Mouse (Mus musculus) CH12.LX (cell line): ENCODE data around the gene Zfand4. TPM values are rescaled to one million over a fixed set of nuclear protein-coding genes. Genes with fewer than 3 reads are reported as not detected.

ENCODE experiments used
- DNase-seq: peaks from one replicate; pipeline ENCODE4 v3.0.0-alpha.2; 2013; ENCODE audit errors: extremely low read depth
- H3K27ac ChIP-seq: 2 replicates; pipeline ENCODE4 v1.5.1; 2012; ENCODE audit warnings: low read depth, mild to moderate bottlenecking, control low read depth, moderate library complexity; ENCODE audit not compliant: insufficient read depth
- H3K27me3 ChIP-seq: replicated peaks from 2 replicates; pipeline ENCODE3; 2012; ENCODE audit warnings: inconsistent platforms
- H3K36me3 ChIP-seq, 2 experiments: replicated peaks in 1 of 2; 2 replicates each; pipeline versions ENCODE3 to v1.6.1; 2012; ENCODE audit warnings: inconsistent platforms in 1 of 2, low read length in 1 of 2, mild to moderate bottlenecking in 1 of 2, mixed read lengths in 1 of 2, moderate library complexity in 1 of 2; ENCODE audit not compliant: control insufficient read depth in 1 of 2, insufficient read depth in 1 of 2
- H3K4me1 ChIP-seq, 2 experiments: 2 replicates each; pipeline ENCODE4 v1.6.1; 2012; ENCODE audit warnings: inconsistent platforms in 1 of 2, moderate library complexity in 1 of 2; ENCODE audit not compliant: insufficient read depth in 2 of 2, control insufficient read depth in 1 of 2
- H3K4me2 ChIP-seq: 2 replicates; pipeline ENCODE4 v1.6.1; 2012; ENCODE audit warnings: low read depth, mild to moderate bottlenecking, control low read depth; ENCODE audit not compliant: poor library complexity, insufficient read depth, severe bottlenecking
- H3K4me3 ChIP-seq, 3 experiments: fragments of 150-350 bp in 1 of 3; sonication (generic) in 1 of 3; replicated peaks in 1 of 3; 2 replicates each; pipeline versions ENCODE3 to v1.5.1; 2011 to 2012; ENCODE audit warnings: low read depth in 2 of 3, low read length in 2 of 3, mild to moderate bottlenecking in 2 of 3, moderate library complexity in 2 of 3, control low read depth in 1 of 3, improper control_type of control experiment in 1 of 3, inconsistent platforms in 1 of 3, mixed read lengths in 1 of 3; ENCODE audit not compliant: poor library complexity in 1 of 3
- H3K79me2 ChIP-seq: replicated peaks from 2 replicates; pipeline ENCODE4 v1.6.1; 2012; ENCODE audit warnings: mild to moderate bottlenecking, moderate library complexity; ENCODE audit not compliant: control insufficient read depth, poor library complexity, insufficient read depth, severe bottlenecking; ENCODE audit errors: extremely low read depth
- H3K9ac ChIP-seq: 2 replicates; pipeline ENCODE4 v1.6.1; 2012; ENCODE audit warnings: low read depth, mild to moderate bottlenecking, control low read depth, moderate library complexity; ENCODE audit not compliant: insufficient read depth
- H3K9me3 ChIP-seq: replicated peaks from 2 replicates; pipeline ENCODE3; 2012; ENCODE audit warnings: low read length, inconsistent platforms, mixed read lengths
- BHLHE40 ChIP-seq: IDR thresholded peaks from 2 replicates; pipeline ENCODE4 v1.6.1; 2011; ENCODE audit warnings: mild to moderate bottlenecking, low read depth, low read length, improper control_type of control experiment
- CHD1 ChIP-seq: IDR thresholded peaks from 2 replicates; pipeline ENCODE4 v1.6.1; 2012; ENCODE audit warnings: low read depth, low read length, improper control_type of control experiment, inconsistent platforms
- CHD2 ChIP-seq: IDR thresholded peaks from 2 replicates; pipeline ENCODE4 v1.6.1; 2011; ENCODE audit warnings: low read length, improper control_type of control experiment
- CTCF ChIP-seq, 2 experiments: IDR thresholded peaks in 1 of 2; conservative IDR thresholded peaks in 1 of 2; 2 replicates each; pipeline ENCODE4 v1.5.1; 2011 to 2012; ENCODE audit warnings: low read depth in 2 of 2, low read length in 2 of 2, improper control_type of control experiment in 1 of 2, inconsistent platforms in 1 of 2, mild to moderate bottlenecking in 1 of 2, moderate library complexity in 1 of 2
- ELF1 ChIP-seq: IDR thresholded peaks from 2 replicates; pipeline ENCODE4 v1.6.1; 2014; ENCODE audit warnings: low read depth, mild to moderate bottlenecking, inconsistent platforms, low read length, improper control_type of control experiment
- EP300 ChIP-seq: IDR thresholded peaks from 2 replicates; pipeline ENCODE4 v1.6.1; 2011; ENCODE audit warnings: low read length, improper control_type of control experiment
- GABPA ChIP-seq: IDR thresholded peaks from 2 replicates; pipeline ENCODE4 v1.6.1; 2012; ENCODE audit warnings: low read depth, low read length, improper control_type of control experiment, inconsistent platforms; ENCODE audit not compliant: insufficient replicate concordance
- HCFC1 ChIP-seq: IDR thresholded peaks from 2 replicates; pipeline ENCODE4 v1.6.1; 2012; ENCODE audit warnings: low read depth, mild to moderate bottlenecking, inconsistent platforms, low read length, improper control_type of control experiment
- IRF4 ChIP-seq: IDR thresholded peaks from 2 replicates; pipeline ENCODE4 v1.6.1; 2014; ENCODE audit warnings: low read depth, mild to moderate bottlenecking, inconsistent platforms, low read length, improper control_type of control experiment
- JUND ChIP-seq: conservative IDR thresholded peaks from 2 replicates; pipeline ENCODE4 v1.6.1; 2011; ENCODE audit warnings: low read depth, low read length, improper control_type of control experiment
- KAT2A ChIP-seq: IDR thresholded peaks from 2 replicates; pipeline ENCODE4 v1.6.1; 2012; ENCODE audit warnings: low read length, improper control_type of control experiment, inconsistent platforms; ENCODE audit not compliant: insufficient replicate concordance
- MAFK ChIP-seq: IDR thresholded peaks from 2 replicates; pipeline ENCODE4 v1.6.1; 2011; ENCODE audit warnings: low read length, improper control_type of control experiment; ENCODE audit not compliant: insufficient replicate concordance
- MXI1 ChIP-seq: IDR thresholded peaks from 2 replicates; pipeline ENCODE4 v1.6.1; 2011; ENCODE audit warnings: mild to moderate bottlenecking, low read depth, low read length, improper control_type of control experiment
- MYC ChIP-seq: IDR thresholded peaks from 2 replicates; pipeline ENCODE4 v1.6.1; 2011; ENCODE audit warnings: low read depth, mild to moderate bottlenecking, improper control_type of control experiment, low read length
- NELFE ChIP-seq: IDR thresholded peaks from 2 replicates; pipeline ENCODE4 v1.6.1; 2011; ENCODE audit warnings: low read depth, low read length, improper control_type of control experiment
- NRF1 ChIP-seq: IDR thresholded peaks from 2 replicates; pipeline ENCODE4 v1.6.1; 2014; ENCODE audit warnings: low read depth, mild to moderate bottlenecking, inconsistent platforms, low read length, improper control_type of control experiment, moderate library complexity
- POLR2AphosphoS2 ChIP-seq: IDR thresholded peaks from 2 replicates; pipeline ENCODE4 v1.6.1; 2011; ENCODE audit warnings: low read depth, low read length, improper control_type of control experiment
- RAD21 ChIP-seq: IDR thresholded peaks from 2 replicates; pipeline ENCODE4 v1.6.1; 2011; ENCODE audit warnings: low read depth, mild to moderate bottlenecking, low read length, improper control_type of control experiment, moderate library complexity
- SIN3A ChIP-seq: IDR thresholded peaks from 2 replicates; pipeline ENCODE4 v1.6.1; 2012; ENCODE audit warnings: low read length, improper control_type of control experiment, inconsistent platforms
- TCF12 ChIP-seq: IDR thresholded peaks from 2 replicates; pipeline ENCODE4 v1.6.1; 2014; ENCODE audit warnings: low read depth, mild to moderate bottlenecking, inconsistent platforms, low read length, improper control_type of control experiment
- ZC3H11A ChIP-seq: IDR thresholded peaks from 2 replicates; pipeline ENCODE4 v1.6.1; 2012; ENCODE audit warnings: low read depth, mild to moderate bottlenecking, inconsistent platforms, low read length, improper control_type of control experiment
- ZKSCAN1 ChIP-seq: IDR thresholded peaks from 2 replicates; pipeline ENCODE4 v1.6.1; 2012; ENCODE audit warnings: low read depth, inconsistent platforms, low read length, improper control_type of control experiment, borderline replicate concordance
- dilution Hi-C: fragments of 300-500 bp; cut with MboI; formaldehyde crosslinking; loops from 2 replicates; pipeline ENCODE4 v1.14.3; 2020; ENCODE audit warnings: low sequenced_read_pairs; ENCODE audit not compliant: extremely low pct_unique_long_range_greater_than_20kb, extremely low pct_ligation_motif_present
- in situ Hi-C: fragments of 300-500 bp; cut with MboI; formaldehyde crosslinking; loops from 3 replicates; pipeline ENCODE4 v1.14.3; 2019; ENCODE audit warnings: low sequenced_read_pairs, low pct_ligation_motif_present, low pct_unique_long_range_greater_than_20kb, mixed read lengths
- polyA plus RNA-seq: library from polyadenylated mRNA; unstranded; fragments of >175 nt; gene quantifications from 2 replicates; pipeline ENCODE4 v1.2.1, GENCODE M21; 2012; ENCODE audit warnings: low read depth; ENCODE audit not compliant: insufficient read length
- total RNA-seq, 2 experiments: library from RNA; depleted of rRNA; stranded (reverse); fragments of 300-350 nt in 1 of 2; fragments of >200 nt in 1 of 2; gene quantifications; 2 replicates each; pipeline ENCODE4 v1.2.3; 2012 to 2014

Gene Zfand4
- total and polyA plus RNA-seq, 3 experiments, result 2.2 to 3.8 (median 3.1) TPM

GRCm38 (mm10) chr6:116347953-116348352, 83.9 kb downstream of the Zfand4 start:
- TF ChIP-seq RAD21 (no peak), MAFK (no peak), IRF4 (no peak), MYC (no peak), NELFE (no peak), GABPA (no peak)
- TF ChIP-seq, all 38 proteins: peak for 0
- H3K27me3 ChIP-seq, result no peaks in the 10 kb centered on the region
- H3K9me3 ChIP-seq, result no peaks in the 10 kb centered on the region
- H3K9ac ChIP-seq, result no peak overlapping the region
- H3K4me2 ChIP-seq, result no peak overlapping the region
- H3K4me3 ChIP-seq, result no peak overlapping the region
- in situ Hi-C loops, result no loop called here
- DNase-seq, result no peak
- dilution Hi-C loops, result no loop called here
- H3K79me2 ChIP-seq, result no peaks in the 10 kb centered on the region
- H3K4me1 ChIP-seq, result no peaks in the 10 kb centered on the region; a peak in 1 of 4 replicates
- no peak overlapping the region for H3K27ac ChIP-seq
- no peaks in the 10 kb centered on the region for H3K36me3 ChIP-seq

GRCm38 (mm10) chr6:116349997-116350396, 86.0 kb downstream of the Zfand4 start:
- no peak for DNase-seq
- no peaks in the 10 kb centered on the region for H3K9me3 ChIP-seq
- H3K36me3 ChIP-seq, result no peaks in the 10 kb centered on the region
- no peak overlapping the region for H3K27ac ChIP-seq
- TF ChIP-seq CHD2, result no peak
- TF ChIP-seq JUND, result no peak
- no peak for TF ChIP-seq POLR2AphosphoS2
- no peak for TF ChIP-seq HCFC1
- TF ChIP-seq RAD21, result no peak
- no peak for TF ChIP-seq ELF1
- no peak for TF ChIP-seq ZC3H11A
- no peak for TF ChIP-seq ZKSCAN1
- no peak for TF ChIP-seq MYC
- no peak for TF ChIP-seq KAT2A
- TF ChIP-seq MXI1, result no peak
- TF ChIP-seq TCF12, result no peak
- TF ChIP-seq SIN3A, result no peak
- TF ChIP-seq BHLHE40, result no peak
- TF ChIP-seq EP300, result no peak
- TF ChIP-seq NRF1, result no peak
- TF ChIP-seq CTCF (conservative IDR thresholded peaks at IDR 0.05 in 1 of 2, IDR thresholded peaks at IDR 0.05 in 1 of 2; ENCODE audit: low read depth in 2 of 2, low read length in 2 of 2), result no peak
- TF ChIP-seq NELFE, result no peak
- TF ChIP-seq CHD1, result no peak
- H3K4me3 ChIP-seq, result no peak overlapping the region
- H3K4me1 ChIP-seq, result no peaks in the 10 kb centered on the region; a peak in 1 of 4 replicates
- H3K27me3 ChIP-seq, result no peaks in the 10 kb centered on the region
- in situ Hi-C loops, result no loop called here
- H3K4me2 ChIP-seq, result no peak overlapping the region
- H3K79me2 ChIP-seq, result 0 out of 2 replicates have a peak, but pooled peaks cover under 1% of the 10 kb centered on the region
- dilution Hi-C loops, result no loop called here
- no peak overlapping the region for H3K9ac ChIP-seq
